Mouse (Mus musculus) bone marrow macrophage, adult 2 months (primary cell): ENCODE results near the gene Cel.

Source experiments
- CTCF ChIP-seq: IDR thresholded peaks from 2 replicates; pipeline ENCODE4 v1.5.1; 2012; ENCODE audit warnings: low read depth, mild to moderate bottlenecking, low read length, moderate library complexity
- POLR2A ChIP-seq: IDR thresholded peaks from 2 replicates; pipeline ENCODE4 v1.6.1; 2012; ENCODE audit warnings: mild to moderate bottlenecking, low read depth, low read length, borderline replicate concordance

DNA sequence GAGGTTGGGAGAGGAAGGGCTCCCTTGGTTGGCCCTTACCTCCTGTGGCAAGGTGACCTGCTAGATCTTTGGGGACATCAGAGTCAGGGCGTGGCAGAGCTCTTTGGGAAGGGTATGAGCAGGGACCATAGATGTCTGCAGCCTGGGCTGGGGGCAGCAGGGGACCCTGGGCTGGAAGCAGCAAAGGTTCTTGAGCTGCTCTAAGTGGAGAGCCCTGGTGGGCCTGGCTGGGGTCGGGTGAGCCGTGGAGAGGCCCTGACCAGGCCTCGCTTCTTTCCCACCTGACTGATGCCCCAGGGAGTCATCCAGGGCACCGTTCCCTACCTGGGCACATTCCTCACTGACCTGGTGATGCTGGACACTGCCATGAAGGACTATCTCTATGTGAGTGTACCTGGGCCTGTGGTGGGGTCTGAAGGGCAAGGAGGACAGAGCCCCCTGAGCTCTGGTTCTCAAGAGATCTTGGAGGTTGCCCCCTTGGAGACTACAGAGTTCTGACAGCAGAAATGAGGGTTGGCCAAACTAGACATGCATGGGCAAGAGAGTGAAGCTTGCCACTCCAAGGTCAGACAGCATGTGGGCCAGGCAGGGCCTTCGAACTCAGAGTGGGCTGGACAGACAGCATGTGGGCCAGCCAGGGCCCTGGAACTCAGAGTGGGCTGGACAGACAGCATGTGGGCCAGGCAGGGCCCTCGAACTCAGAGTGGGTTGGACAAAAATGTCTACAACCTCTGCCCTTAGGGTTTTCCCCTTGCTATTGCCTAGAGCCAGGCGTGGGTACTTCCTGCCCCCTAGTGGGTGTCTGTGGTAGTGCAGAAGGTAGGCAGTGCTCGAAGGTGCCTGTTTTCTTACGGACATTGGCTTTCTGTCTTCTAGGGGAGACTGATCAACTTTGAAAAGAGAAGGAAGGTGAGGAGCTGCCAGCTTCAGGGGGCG lies 15.7 kb downstream of the Cel start:
- peak; percentile 93 for TF ChIP-seq CTCF
- no peak for TF ChIP-seq POLR2A
